Mouse (Mus musculus): Measurements from ENCODE around the gene G6pc2. TPM values are rescaled to one million over a fixed set of nuclear protein-coding genes. Genes with fewer than 3 reads are reported as not detected.

G6pc2 gene
- total RNA-seq (2021): not detected

DNA sequence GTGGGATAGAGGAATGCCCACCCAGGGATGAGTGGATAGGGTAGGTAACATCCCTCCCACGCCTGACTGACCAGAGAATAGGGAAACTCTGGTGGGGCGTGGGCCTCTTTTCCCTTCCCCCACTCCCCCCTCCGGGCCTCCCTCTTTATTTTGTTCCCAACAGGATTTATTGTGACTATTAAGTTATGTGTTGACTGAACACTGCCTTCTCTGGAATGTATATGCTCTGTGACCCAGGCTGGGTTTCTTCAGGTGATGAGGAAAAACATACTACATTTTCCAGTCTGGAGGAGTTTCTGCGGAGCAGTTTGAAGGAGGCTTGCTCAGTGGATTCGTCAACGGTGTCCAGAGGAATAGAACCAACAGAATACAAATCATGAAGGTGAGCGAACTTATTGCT, at the start of gene G6pc2:
Gene G6pc2, plus strand, starts transcription at position 301 of the 400 bp plus-strand sequence.
- no peak for DNase-seq (ENCODE audit: low spot score in 2 of 2)
- intact Hi-C loops (cut with DNase I): no loop called here

DNA sequence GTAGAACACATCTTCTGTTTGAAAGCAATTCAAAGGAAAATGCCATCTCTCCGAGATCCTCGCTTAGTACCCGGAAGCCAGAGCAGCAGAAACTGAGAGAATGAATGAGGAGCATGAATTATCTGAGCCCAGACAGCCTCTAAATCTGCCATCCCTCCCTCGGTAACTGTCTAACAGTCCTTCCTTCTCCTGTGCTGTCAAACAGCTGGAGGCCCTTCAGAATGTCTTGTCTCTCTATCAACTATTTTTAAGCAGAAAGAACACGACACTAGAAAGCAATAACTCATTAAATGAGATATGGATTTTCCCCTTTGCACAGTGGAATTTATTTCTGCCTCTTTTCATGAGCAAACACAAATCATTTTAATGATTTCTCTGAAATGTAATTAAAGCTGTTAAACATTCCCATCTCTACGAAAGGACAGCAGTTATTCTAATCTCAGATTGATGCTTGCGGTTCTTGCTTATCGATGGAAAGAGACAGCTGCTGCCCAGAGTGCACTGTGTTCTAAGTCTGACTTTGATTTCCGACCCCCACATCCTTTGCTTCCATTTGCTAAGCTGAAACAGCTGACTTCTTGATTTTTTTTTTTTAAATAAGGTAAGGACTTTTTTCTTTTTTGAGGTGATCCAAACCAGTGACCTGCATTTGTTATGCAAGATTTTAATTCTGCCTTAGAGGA, 40.3 kb upstream of the G6pc2 start:
- DNase-seq (ENCODE audit: low spot score in 2 of 2): no peak
- intact Hi-C loops (cut with DNase I): no loop called here

DNA sequence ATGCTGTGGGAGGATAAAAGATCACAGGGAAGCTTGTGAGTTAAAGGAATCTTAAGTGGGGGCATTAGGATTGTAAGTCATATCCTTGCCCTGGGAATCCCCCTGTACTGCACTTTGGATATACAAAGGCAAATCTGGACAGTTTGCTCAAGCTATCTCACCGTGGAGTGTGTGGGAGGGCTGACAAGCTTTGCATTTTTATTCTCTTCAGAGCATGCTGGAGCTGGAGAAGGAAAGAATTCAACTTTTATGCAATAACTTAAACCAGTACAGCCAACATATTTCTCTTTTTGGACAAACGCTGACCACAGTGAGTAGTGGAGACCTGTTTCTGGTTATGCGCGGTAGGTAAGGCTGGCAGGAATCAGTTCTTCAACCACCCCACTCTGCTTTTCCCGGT, 35.6 kb upstream of the G6pc2 start:
- DNase-seq (ENCODE audit: low spot score in 2 of 2): peak; percentile 17 to 25
- intact Hi-C loops (cut with DNase I): no loop called here

DNA sequence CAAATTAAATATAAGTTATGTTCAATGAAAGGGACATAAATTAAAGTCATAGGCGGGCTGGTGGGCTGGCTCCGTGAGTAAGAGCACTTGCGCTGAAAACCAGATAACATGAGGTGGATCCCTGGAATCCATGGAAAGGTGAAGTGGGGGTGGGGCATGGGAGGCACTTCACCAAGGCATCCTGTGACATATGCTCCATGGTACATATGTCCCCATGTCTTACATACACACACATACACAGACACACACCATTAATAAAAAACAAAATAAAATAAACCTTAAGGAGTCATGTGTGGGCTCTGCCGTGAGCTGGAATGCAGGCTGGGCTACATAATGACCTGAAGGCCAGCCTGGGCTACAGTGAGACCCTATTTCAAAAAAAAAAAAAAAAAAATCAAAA, 31.2 kb upstream of the G6pc2 start:
- intact Hi-C loops (cut with DNase I): no loop called here
- DNase-seq (ENCODE audit: low spot score in 2 of 2): no peak

DNA sequence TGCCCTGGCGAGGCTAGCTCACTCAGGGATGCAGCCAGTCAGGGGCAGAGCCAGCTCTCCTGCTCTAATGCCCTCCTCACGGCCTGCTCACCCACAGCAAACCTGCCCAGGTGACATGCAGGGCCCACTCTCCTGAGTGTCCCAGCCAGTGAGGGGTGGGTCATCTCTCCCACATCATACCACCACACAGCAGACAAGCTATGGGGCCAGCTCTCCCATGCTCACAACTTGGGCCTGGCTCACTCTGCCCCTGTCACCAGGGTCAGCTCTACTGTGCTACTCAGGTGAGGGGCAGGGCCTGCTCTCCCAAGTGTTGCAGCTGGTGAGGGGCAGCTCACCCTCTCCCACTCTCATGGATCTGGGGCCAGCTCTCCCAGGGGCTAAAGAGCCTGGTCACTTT, 22.9 kb upstream of the G6pc2 start:
- no peak for DNase-seq (ENCODE audit: low spot score in 2 of 2)
- intact Hi-C loops (cut with DNase I): no loop called here

DNA sequence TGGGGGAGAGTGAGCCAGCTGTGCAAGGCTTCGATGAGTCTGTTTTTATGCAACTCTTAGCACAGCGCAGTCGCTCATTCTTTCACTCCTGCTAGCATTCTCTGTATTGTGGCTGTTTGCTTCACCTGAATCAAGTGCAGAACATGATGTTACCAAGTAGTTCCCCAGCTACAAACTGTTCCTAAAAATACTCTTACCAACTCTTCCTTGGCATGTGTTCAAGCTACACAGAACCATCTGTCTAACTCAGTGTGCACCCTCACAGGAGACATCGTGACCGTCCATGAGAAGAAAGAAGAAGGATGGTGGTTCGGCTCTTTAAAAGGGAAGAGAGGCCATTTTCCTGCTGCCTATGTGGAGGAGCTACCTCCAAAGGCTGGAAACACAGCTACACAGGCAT, 22.1 kb upstream of the G6pc2 start:
- intact Hi-C loops (cut with DNase I): no loop called here
- DNase-seq (ENCODE audit: low spot score in 2 of 2): peak; percentile 15 to 25

DNA sequence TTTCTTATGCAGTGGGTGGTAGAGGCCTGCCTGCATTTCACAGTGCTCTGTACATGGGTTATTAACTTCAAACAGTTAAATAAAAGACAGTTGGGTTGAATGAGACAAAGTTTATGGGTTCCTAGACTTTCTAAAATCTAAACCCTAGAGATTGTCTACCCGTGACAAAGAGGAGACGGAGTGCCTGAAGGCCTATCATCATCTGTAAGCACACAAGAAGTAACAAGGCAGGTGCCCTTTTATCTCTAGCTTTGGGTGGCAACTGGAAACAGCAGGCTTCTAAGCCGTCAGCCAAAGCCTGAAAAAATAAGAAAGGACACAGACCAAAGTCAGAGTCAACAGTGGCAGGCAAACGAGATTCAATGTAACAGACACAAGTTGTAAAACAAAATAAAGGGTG, 21.7 kb upstream of the G6pc2 start:
- DNase-seq (ENCODE audit: low spot score in 2 of 2): no peak
- intact Hi-C loops (cut with DNase I): no loop called here

DNA sequence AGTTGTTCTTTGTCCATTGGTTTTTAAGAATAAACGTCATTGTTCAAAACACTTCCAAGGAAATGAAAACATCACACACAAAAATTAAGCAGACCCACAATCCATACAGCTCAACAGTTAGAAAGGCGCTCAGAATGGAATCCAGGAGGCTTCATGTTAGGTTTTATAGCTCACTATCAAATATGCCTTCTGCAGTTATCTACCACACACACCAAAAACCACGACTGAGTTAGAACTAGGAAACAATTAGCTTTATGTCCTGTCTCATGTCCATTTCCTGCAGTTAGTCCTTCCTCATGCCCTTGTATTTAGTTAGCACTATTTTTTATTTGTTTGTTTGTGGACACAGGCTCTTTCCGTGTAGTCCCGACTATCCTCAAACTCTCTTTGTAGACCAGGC, 19.8 kb upstream of the G6pc2 start:
- intact Hi-C loops (cut with DNase I): no loop called here
- DNase-seq (ENCODE audit: low spot score in 2 of 2): no peak

DNA sequence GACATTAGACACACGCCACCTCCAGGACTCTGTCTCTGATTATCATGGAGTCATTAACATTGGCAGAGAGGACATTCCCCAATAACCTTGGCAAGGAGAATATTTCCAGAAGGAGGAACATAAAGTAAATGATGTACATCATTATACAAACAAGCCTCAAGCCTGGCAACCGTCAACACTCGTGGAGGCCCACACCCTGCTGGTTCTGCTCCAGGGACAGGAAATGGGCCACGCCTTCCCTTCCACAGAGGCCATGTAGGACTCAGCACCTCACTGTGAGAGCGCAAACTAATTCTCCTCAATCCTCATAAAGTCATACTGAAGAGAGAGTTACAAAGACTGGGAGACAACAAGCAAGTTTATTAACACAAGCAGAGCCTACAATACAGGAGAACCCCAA, 17.3 kb upstream of the G6pc2 start:
- no peak for DNase-seq (ENCODE audit: low spot score in 2 of 2)
- intact Hi-C loops (cut with DNase I): no loop called here

DNA sequence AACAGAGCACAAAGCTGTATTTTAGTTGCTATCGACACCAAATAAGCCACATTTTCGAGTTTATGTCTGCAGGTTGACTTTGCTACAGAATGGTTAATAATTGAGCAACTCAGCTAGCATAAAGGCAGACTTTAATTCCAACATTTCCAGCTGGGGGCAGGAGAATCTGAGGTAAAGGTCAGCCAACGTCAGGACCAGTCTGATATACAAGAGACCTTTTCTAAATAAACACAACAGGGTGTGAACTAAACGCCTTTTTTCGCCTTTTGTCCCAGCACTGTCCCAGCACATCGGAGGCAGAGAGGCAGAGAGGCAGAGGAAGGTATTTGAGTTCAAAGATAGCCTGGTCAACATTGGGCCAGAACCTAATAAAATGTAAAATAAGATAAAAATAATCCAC, 5.7 kb upstream of the G6pc2 start:
- intact Hi-C loops (cut with DNase I): no loop called here
- DNase-seq (ENCODE audit: low spot score in 2 of 2): no peak

DNA sequence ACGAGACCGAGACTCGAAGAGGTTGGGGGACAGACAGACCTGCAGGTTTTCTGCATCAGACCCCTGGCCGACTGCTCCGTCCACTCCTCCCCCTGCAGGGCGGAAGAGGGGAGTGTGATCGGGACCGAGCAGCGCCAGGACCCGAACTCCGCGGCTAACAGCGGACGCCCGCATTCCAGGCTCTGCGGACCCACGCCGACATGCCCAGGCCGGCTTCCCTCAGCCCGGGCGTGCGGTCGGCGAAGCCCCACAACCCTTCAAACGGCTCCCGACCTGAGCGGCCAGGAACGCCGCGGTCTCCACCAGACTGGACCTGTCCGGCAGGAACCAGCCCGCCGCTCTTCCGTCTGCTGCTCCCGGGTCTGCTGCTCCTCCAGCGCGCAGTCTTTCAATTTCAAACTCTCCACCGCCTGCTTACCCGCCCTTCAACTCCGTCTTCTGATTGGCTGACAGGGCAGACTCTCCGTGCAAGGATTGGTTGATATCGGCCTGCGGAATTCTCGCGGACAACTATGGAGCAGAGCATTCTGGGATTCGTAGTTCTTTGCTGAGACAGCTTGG, 5.0 kb upstream of the G6pc2 start, which contains the start of gene Spc25:
Gene Spc25, minus strand, starts transcription at position 404 of the 561 bp plus-strand sequence.
- peak; percentile 85 to 87 for DNase-seq (ENCODE audit: low spot score in 2 of 2)
- intact Hi-C loops (cut with DNase I): no loop called here

DNA sequence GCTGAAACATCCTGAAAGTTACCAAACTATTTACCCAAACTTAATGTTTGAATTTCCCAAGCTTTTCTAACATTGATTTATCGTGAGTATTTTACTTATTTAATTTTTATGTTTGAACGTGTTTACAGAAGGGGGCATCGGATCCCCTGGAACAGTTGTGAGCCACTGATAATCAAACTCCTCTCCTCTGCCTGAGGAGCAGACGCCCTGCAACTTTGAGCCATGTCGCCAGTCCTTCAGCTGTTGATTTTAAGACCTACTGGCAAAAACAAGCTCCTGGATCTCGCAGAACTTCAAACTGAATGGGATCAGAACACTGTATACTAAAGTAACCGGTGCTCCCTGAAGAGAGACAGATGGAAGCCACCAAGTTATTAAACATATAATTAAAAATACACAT, 4.3 kb upstream of the G6pc2 start:
- no peak for DNase-seq (ENCODE audit: low spot score in 2 of 2)
- intact Hi-C loops (cut with DNase I): no loop called here

DNA sequence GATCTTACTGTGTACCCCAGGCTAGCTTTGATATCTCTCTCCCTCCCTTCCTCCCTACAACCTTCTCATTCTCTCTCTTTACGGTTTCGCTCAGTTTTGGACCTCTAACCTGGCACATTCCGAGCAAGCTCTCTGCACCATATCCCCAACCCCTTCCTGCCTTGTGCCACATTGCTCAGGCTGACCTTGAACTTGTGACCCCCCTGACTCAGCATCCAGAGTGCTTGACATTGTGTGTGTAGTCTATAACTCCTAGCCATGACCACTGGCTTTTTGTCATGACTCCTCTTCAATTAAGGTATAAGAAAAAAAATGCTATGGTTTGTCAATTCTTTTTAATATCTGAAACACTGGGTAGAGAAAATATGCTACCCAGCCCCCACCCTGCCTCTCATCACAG, 1.2 kb upstream of the G6pc2 start:
- intact Hi-C loops (cut with DNase I): no loop called here
- no peak for DNase-seq (ENCODE audit: low spot score in 2 of 2)

DNA sequence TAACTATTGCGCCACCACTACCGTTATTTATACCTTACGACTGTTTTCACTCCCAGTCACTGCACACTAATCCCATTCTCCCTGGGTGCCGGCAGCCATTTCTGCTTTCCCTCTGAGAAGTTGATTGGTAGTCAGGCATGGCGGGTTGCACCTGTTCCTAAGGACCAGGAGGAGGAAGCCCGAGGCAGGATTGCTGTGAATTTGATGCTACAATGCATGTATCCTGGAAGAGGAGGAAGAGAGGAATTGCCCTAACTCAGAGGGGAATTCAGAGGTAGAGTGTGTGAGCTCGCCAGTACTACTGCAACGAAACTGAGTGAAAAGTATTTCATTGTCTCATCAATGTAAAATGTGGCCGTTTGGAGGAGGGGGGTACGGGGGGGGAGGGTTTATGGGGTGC, 1.8 kb downstream of the G6pc2 start:
- no peak for DNase-seq (ENCODE audit: low spot score in 2 of 2)
- intact Hi-C loops (cut with DNase I): no loop called here

DNA sequence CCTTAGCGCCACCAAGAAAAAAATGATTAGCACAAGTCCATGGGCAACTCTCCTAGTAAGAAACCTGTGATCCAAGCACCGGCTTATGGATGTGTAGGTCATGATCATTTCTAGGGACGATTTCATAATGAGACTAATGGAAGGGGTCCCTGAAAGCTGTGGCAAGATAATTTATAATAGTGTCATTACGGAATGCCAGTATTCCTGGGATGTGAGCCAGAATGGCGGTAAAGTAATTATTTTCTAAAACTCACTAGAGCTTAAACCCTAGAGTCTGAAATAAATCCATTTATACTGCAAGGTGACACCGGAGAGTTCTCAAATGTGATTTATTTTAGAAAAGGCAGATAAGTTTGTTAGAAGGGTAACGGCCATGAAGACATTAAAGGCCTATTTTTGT, 4.4 kb downstream of the G6pc2 start:
- DNase-seq (ENCODE audit: low spot score in 2 of 2): no peak
- intact Hi-C loops (cut with DNase I): no loop called here

DNA sequence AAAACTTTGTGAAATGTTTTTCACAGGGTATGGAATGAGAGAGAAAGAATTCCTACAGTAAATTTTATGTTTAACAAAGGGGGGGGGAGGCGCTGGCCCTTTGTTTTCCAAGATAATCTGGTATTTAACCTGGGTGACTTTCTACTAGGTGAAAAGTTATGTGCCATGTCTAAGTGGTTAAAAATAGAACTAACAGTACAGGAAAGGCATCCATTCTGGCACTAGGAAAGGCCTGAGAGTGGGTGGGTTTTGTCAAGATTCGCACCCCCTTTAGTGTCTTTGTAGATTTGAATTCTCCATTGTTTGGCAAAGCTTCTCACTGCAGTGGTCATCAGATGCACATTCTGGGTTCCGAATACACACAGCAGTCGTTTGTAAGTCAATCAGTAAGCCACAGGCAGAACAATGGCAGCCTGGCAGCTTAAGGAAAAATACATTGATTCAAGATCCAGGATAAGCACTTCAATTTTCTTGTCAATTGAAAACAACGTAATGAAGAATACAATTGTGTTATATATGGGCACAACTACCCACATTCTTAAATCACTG, 11.1 kb downstream of the G6pc2 start:
- DNase-seq (ENCODE audit: low spot score in 2 of 2): no peak
- intact Hi-C loops (cut with DNase I): no loop called here

DNA sequence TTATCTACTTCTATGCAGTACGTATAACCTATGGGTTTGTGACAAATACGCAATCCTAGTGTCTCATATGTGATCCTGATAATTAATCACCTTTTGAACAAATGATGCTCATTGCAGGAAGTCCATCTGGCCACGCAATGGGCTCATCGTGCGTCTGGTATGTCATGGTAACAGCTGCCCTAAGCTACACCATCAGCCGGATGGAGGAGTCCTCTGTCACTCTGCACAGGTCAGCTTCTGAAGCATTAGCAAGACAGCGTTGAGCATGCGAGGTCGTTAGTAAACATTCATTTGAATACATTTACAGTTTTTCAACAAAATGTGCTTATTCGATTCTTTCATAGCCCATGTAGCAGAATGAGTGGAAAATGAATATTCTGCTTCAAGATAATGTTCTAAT, 11.9 kb downstream of the G6pc2 start:
- intact Hi-C loops (cut with DNase I): no loop called here
- DNase-seq (ENCODE audit: low spot score in 2 of 2): no peak

DNA sequence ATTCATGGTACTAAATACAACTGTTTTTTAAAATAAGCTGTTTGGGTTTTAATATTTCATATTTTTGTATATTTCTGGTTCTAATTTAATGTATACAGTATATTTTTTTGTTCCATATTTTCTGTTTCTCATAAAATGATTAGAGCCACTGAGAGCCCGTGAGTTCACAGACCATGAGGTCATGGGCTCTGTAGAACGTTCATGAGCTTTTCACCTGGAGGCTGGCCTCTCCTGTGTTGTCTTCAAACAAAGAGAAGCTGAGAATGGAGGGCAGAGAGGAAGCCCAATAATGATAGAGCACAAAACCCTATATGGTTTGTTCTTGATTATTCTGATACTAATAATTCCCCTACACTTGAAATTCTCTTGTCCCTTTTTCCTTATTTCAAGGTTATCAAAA, 13.9 kb downstream of the G6pc2 start:
- no peak for DNase-seq (ENCODE audit: low spot score in 2 of 2)

DNA sequence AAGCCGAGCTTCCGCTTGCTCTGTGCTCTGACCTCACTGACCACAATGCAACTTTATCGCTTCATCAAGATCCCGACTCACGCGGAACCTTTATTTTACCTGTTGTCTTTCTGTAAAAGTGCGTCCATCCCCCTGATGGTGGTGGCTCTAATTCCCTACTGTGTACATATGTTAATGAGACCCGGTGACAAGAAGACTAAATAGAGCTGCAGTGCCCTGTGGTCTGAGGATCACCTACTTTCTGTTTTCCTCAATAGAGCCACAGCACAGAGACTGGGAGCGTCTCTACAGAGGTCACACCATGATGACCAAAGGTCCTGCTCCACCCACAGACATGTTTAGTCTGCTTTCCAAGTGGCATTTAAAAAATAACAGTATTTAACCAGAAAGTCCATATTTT, 16.0 kb downstream of the G6pc2 start:
- DNase-seq (ENCODE audit: low spot score in 2 of 2): no peak
- intact Hi-C loops (cut with DNase I): no loop called here

More for the DNA sequence above, 13.9 kb downstream of the G6pc2 start:
- intact Hi-C loops (cut with DNase I): no loop called here

DNA sequence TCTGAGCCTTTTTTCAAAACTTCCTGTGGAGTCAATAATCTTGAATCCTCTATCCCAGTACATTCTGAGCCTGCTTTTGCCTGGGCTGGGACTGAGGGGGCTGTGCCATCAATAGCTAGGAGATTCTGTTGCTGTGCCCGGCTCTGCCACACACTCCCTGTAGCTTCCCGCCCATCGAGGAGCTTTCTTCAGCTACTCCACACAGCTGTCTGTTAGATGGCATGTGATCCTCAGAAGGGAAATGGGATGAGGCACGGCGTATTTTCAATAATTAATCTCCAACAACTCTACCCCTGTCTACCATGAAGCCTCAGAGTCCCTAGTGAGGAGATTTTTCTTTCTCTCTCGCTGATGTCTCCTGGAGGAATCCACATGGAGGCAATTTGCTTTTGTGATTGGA, 17.8 kb downstream of the G6pc2 start:
- intact Hi-C loops (cut with DNase I): no loop called here
- DNase-seq (ENCODE audit: low spot score in 2 of 2): no peak

DNA sequence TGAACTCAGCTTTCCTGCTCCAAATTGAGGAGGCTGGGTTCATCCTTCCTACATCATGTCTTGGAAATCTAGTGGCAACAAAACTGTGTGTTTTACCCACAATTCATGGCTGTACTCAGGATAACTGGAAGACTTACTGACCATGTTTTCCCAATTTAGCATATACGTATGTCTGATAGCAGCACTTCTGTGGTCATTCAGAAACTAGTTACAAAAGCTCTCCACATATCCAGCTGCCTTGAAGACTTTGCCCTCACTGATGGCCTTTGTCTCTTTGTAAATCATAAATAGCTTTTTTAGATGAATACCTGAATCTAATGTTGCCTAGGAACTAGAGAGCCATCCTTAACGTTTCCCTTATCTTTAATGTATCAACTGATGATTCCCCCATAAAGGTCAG, 19.3 kb downstream of the G6pc2 start:
- DNase-seq (ENCODE audit: low spot score in 2 of 2): no peak
- intact Hi-C loops (cut with DNase I): no loop called here

DNA sequence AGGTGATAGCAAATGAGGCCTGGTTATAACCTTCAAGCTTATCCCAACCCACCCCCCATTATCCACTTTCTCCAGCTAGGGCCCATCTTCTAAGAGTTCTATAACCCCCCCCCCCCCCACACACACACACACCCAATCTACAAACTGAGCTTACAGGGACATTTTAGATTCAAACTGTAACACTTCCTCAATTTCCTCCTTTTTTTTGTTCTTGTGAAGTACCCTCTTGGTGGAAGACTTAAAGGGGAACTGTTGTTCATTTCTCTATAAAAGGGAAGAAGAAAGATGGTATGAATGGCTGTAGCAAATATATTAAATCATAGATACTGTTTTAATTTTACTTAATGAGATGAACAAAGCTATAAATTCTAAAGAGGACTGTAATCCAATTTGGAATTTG, 21.2 kb downstream of the G6pc2 start:
- intact Hi-C loops (cut with DNase I): no loop called here
- DNase-seq (ENCODE audit: low spot score in 2 of 2): no peak
